Mouse (Mus musculus): Measurements from ENCODE around the gene Acbd3. TPM values are rescaled to one million over a fixed set of nuclear protein-coding genes. Genes with fewer than 3 reads are reported as not detected.

Gene Acbd3
- 31.8 and 43.4 TPM in 2 replicates for polyA plus RNA-seq (2012; rRNA removed)

GRCm38 (mm10) chr1:180725704-180726179 lies at the start of gene Acbd3:
Acbd3 (plus strand) TSS chr1:180726043.

GRCm38 (mm10) chr1:180696626-180697352 lies 29.1 kb upstream of the Acbd3 start, which contains the start of gene Mixl1:
Mixl1 (minus strand) TSS chr1:180697034.

Other genes with a start within 250 kb of the Acbd3 start
- gene Stum, start 242.5 kb upstream of the Acbd3 start, polyA plus RNA-seq (2012; rRNA removed): 0.89 and 1.9 TPM in 2 replicates
- 158 and 196 TPM in 2 replicates for gene Parp1, start 157.1 kb upstream of the Acbd3 start, polyA plus RNA-seq (2012; rRNA removed)
- 12.8 and 16.5 TPM in 2 replicates for gene Lin9, start 84.9 kb upstream of the Acbd3 start, polyA plus RNA-seq (2012; rRNA removed)
- gene Mixl1, start 29.0 kb upstream of the Acbd3 start, polyA plus RNA-seq (2012; rRNA removed): 0.05 and 0.10 TPM in 2 replicates
- gene H3f3a, start 87.9 kb downstream of the Acbd3 start, polyA plus RNA-seq (2012; rRNA removed): 1,782 and 2,303 TPM in 2 replicates
- 26.9 and 36.6 TPM in 2 replicates for gene Sde2, start 125.1 kb downstream of the Acbd3 start, polyA plus RNA-seq (2012; rRNA removed)
- gene Lefty2, start 167.1 kb downstream of the Acbd3 start, polyA plus RNA-seq (2012; rRNA removed): 0.09 TPM in 1 of 2 replicates, not detected in the other
- gene Pycr2, start 178.2 kb downstream of the Acbd3 start, polyA plus RNA-seq (2012; rRNA removed): 56.5 and 60.9 TPM in 2 replicates
- 1.7 and 2.7 TPM in 2 replicates for gene Lefty1, start 209.0 kb downstream of the Acbd3 start, polyA plus RNA-seq (2012; rRNA removed)
- gene Tmem63a, start 216.3 kb downstream of the Acbd3 start, polyA plus RNA-seq (2012; rRNA removed): 4.0 and 10.2 TPM in 2 replicates